Mouse (Mus musculus) heart, postnatal 0 days (tissue): Measurements from ENCODE around the gene Baz2b.

Experiments
- CTCF ChIP-seq: IDR thresholded peaks from 2 replicates; pipeline ENCODE4 v1.5.1; 2016; ENCODE audit warnings: antibody characterized with exemption, control low read depth, low read depth
- EP300 ChIP-seq: IDR thresholded peaks from 2 replicates; pipeline ENCODE4 v1.6.1; 2016; ENCODE audit warnings: antibody characterized with exemption, low read depth

DNA sequence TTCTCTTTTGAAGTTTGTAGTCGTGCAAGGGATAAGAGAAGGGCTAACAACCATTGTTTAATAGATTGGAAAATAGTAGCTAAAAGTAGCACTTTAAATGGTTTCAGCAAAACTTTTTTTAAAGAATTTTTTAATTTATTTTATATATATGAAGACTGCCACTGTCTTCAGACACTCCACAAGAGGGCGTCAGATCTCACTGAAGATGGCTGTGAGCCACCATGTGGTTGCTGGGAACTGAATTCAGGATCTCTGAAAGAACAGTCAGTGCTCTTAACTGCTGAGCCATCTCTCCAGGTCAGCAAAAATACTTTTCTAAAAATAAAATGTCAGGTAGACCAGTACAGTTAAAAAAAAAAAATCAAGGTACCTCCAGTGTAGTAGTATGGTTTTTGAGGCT lies 165.1 kb downstream of the Baz2b start:
- TF ChIP-seq CTCF (no peak), EP300 (no peak)
